Mouse (Mus musculus) hindbrain, postnatal 0 days (tissue): ENCODE measurements at regions not wholly inside any gene's neighbourhood (a gene's known extent, or its start where the extent isn't known, plus 50 kb on each side); places are given as distances from the start of the nearest gene placed in this dataset.

Experiments used
- ATAC-seq: fragments of 200-750 bp; cut with Nextera tagmentation; 2 replicates; pipeline ENCODE4 v1.8.0; 2017; ENCODE audit warnings: mild to moderate bottlenecking, moderate TSS enrichment, moderate library complexity
- DNase-seq: peaks from one replicate; pipeline ENCODE4 v3.0.0-alpha.2; 2015; ENCODE audit warnings: low spot score
- H3K27ac ChIP-seq: fragments of 300-500 bp; sonication (generic); 2 replicates; pipeline ENCODE4 v1.5.1; 2014; ENCODE audit warnings: mild to moderate bottlenecking
- H3K27me3 ChIP-seq: fragments of 300-500 bp; sonication (generic); 2 replicates; pipeline ENCODE4 v1.6.1; 2014; ENCODE audit warnings: low read length, mixed read lengths; ENCODE audit not compliant: insufficient read depth
- H3K36me3 ChIP-seq: fragments of 300-500 bp; sonication (generic); 2 replicates; pipeline ENCODE4 v1.6.1; 2014; ENCODE audit warnings: low read length, mixed read lengths; ENCODE audit not compliant: insufficient read depth
- H3K4me1 ChIP-seq: fragments of 300-500 bp; sonication (generic); 2 replicates; pipeline ENCODE4 v1.6.1; 2014; ENCODE audit warnings: antibody characterized with exemption, low read length, mixed read lengths; ENCODE audit not compliant: insufficient read depth
- H3K4me2 ChIP-seq: fragments of 300-500 bp; sonication (generic); 2 replicates; pipeline ENCODE4 v1.6.1; 2014; ENCODE audit warnings: low read depth, mild to moderate bottlenecking, low read length, moderate library complexity, mixed read lengths
- H3K4me3 ChIP-seq: fragments of 300-500 bp; sonication (generic); 2 replicates; pipeline ENCODE4 v1.5.1; 2014; ENCODE audit warnings: low read length
- H3K9ac ChIP-seq: fragments of 300-500 bp; sonication (generic); replicated peaks from 2 replicates; pipeline ENCODE4 v1.6.1; 2014; ENCODE audit warnings: mild to moderate bottlenecking, low read length, moderate library complexity, mixed read lengths
- H3K9me3 ChIP-seq: fragments of 300-500 bp; sonication (generic); 2 replicates; pipeline ENCODE4 v1.6.1; 2016; ENCODE audit warnings: low read length, mixed read lengths
- CTCF ChIP-seq: IDR thresholded peaks from 2 replicates; pipeline ENCODE4 v1.5.1; 2016; ENCODE audit warnings: antibody characterized with exemption, control low read depth, low read depth
- WGBS: fragments of 180-500 bp; shearing (Covaris S2); extraction: QIAGEN DNeasy Blood & Tissue Kit; methylation state at CpG from one replicate; pipeline ENCODE4 v1.1.7; 2014; 5-methylcytosine and 5-hydroxymethylcytosine counted together

GRCm38 (mm10) chr4:131411936-131412335, 426.2 kb downstream of the Ptpru start:
- Histone ChIP-seq H3K4me1 (no peaks in the 10 kb centered on the region; the same call in 1 of the 2 replicates), H3K9me3 (no peaks in the 10 kb centered on the region), H3K4me3 (no peak overlapping the region), H3K27me3 (no peaks in the 10 kb centered on the region), H3K36me3 (no peaks in the 10 kb centered on the region), H3K9ac (no peak overlapping the region), H3K27ac (no peak overlapping the region), H3K4me2 (no peak overlapping the region)
- no peak for DNase-seq
- WGBS = 34% methylated on average over 4 of the region's 4 CpGs
- ATAC-seq = no peak
- TF ChIP-seq CTCF = no peak

DNA sequence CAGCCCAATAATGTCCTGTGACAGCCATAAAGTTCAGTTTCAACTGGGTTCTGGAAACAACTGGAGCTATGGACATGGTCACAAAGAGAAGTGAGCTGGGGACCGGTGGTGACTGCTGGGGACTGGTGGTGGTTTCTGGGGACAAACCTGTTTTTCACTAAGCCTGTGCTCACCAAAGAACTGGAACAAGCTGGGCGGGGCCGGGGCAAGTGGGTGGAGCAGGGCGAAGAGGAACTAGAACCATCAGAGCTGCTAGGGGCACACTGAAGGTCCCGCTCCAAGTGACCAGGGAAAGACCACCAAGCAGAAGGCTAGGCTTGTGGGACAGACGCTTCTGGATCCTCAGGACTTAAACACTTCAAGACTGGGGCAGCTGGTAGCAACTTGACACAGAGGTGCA, 424.7 kb downstream of the Ptpru start:
- Histone ChIP-seq H3K4me2 (no peak overlapping the region), H3K9me3 (no peaks in the 10 kb centered on the region), H3K27ac (no peak overlapping the region), H3K27me3 (no peaks in the 10 kb centered on the region), H3K9ac (no peak overlapping the region), H3K4me3 (no peak overlapping the region), H3K4me1 (no peaks in the 10 kb centered on the region; the same call in 1 of the 2 replicates), H3K36me3 (no peaks in the 10 kb centered on the region)
- no peak for DNase-seq
- ATAC-seq = no peak
- TF ChIP-seq CTCF = no peak
- 90% methylated on average over 6 of the region's 6 CpGs for WGBS

DNA sequence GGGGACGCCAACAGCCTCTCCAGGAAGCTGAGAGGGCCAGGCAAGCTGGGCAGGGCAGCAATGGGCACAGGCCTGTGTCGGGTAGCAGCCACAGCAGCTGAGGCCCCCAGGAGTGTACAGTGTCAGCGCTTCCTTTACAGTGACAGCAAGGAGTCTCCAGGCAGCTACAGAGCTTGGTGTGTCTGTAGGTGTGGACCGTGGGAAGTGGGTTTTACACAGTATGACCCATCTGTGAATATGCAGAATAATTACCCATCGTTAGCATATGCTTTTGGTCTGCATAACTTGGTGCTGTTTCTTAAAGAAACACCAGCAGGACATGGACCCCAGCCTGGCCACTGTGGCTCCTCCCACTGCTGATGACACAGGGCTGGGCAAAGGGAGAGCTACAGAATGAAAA, 422.6 kb downstream of the Ptpru start:
- Histone ChIP-seq H3K36me3 (no peaks in the 10 kb centered on the region), H3K27ac (no peak overlapping the region), H3K4me3 (no peak overlapping the region), H3K4me2 (no peak overlapping the region), H3K27me3 (no peaks in the 10 kb centered on the region), H3K4me1 (no peaks in the 10 kb centered on the region; the same call in 1 of the 2 replicates), H3K9me3 (no peaks in the 10 kb centered on the region), H3K9ac (no peak overlapping the region)
- no peak for ATAC-seq
- DNase-seq = no peak
- no peak for TF ChIP-seq CTCF
- WGBS = 74% methylated on average over 5 of the region's 5 CpGs

DNA sequence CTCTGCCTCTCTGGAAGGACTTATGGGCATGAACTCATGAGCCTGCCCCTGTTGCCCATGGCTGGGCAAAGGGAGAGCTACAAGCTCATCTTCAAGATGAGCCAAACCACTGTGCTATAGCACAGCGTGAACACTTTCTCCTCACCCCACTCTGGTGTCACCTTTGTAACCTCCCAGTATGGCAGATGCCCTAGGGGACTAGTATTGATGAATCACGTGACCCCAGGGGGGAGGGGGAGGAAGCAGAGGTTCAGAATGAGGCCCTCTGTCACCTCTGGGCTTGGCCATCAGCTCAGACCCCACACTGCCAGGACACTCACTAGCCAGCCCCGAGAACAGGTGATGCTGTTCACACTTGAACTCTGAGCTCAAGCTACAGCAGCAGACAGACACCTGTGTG, 421.9 kb downstream of the Ptpru start:
- Histone ChIP-seq H3K27me3 (no peaks in the 10 kb centered on the region), H3K4me2 (no peak overlapping the region), H3K36me3 (no peaks in the 10 kb centered on the region), H3K9ac (no peak overlapping the region), H3K4me1 (no peaks in the 10 kb centered on the region; the same call in 1 of the 2 replicates), H3K9me3 (no peaks in the 10 kb centered on the region), H3K4me3 (no peak overlapping the region), H3K27ac (no peak overlapping the region)
- ATAC-seq (no peak), DNase-seq (no peak)
- 65% methylated on average over 3 of the region's 3 CpGs for WGBS
- no peak for TF ChIP-seq CTCF

GRCm38 (mm10) chr4:131417159-131417748, 420.8 kb downstream of the Ptpru start:
- Histone ChIP-seq H3K9me3 (no peaks in the 10 kb centered on the region), H3K27me3 (no peaks in the 10 kb centered on the region), H3K36me3 (no peaks in the 10 kb centered on the region), H3K27ac (no peak overlapping the region), H3K4me2 (no peak overlapping the region), H3K4me1 (no peaks in the 10 kb centered on the region; the same call in 1 of the 2 replicates), H3K9ac (no peak overlapping the region), H3K4me3 (no peak overlapping the region)
- ATAC-seq (no peak), DNase-seq (peak; percentile 46)
- WGBS = 61% methylated on average over 14 of the region's 14 CpGs
- TF ChIP-seq CTCF = no peak

DNA sequence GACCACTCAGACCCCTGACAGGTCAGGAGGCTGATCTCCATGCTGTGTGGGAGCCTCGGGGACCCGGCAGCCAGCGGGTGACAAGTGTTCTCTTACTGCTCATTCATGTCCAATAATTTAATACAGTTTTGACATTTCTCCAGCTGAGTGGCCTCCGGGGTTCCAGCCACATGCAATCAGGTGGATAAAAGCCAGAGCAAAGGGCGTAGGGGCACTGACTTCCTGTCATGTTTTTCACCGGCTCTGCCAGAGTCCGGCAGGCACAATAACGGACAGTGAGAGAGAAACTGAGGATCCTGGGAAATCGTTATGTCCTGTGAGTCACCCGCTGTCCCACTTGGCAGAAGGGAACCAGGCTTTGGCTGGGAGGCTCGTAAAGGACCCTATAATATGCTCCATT, 412.8 kb downstream of the Ptpru start:
- Histone ChIP-seq H3K27me3 (no peaks in the 10 kb centered on the region; the same call in 1 of the 2 replicates), H3K4me1 (0 out of 2 replicates have a peak, but pooled peaks cover 7% of the 10 kb centered on the region), H3K4me2 (no peak overlapping the region), H3K9me3 (no peaks in the 10 kb centered on the region), H3K27ac (no peak overlapping the region), H3K36me3 (no peaks in the 10 kb centered on the region), H3K9ac (no peak overlapping the region), H3K4me3 (no peak overlapping the region)
- DNase-seq (no peak), ATAC-seq (no peak)
- TF ChIP-seq CTCF = no peak
- WGBS = 39% methylated on average over 11 of the region's 11 CpGs

GRCm38 (mm10) chr4:131427871-131428270, 410.2 kb downstream of the Ptpru start:
- Histone ChIP-seq H3K36me3 (no peaks in the 10 kb centered on the region), H3K4me2 (no peak overlapping the region), H3K27me3 (no peaks in the 10 kb centered on the region; the same call in 1 of the 2 replicates), H3K4me1 (0 out of 2 replicates have a peak, but pooled peaks cover 7% of the 10 kb centered on the region), H3K4me3 (no peak overlapping the region), H3K9ac (no peak overlapping the region), H3K27ac (no peak overlapping the region), H3K9me3 (no peaks in the 10 kb centered on the region)
- no peak for TF ChIP-seq CTCF
- ATAC-seq = no peak
- 97% methylated on average over 7 of the region's 7 CpGs for WGBS
- DNase-seq = no peak
